Mouse (Mus musculus) midbrain, embryonic 13.5 days (tissue): ENCODE measurements around the gene Smarca2. TPM values are rescaled to one million over a fixed set of nuclear protein-coding genes. Genes with fewer than 3 reads are reported as not detected.

Source experiments
- ATAC-seq: fragments of 200-750 bp; cut with Nextera tagmentation; 2 replicates; pipeline ENCODE4 v1.8.0; 2017; ENCODE audit warnings: mild to moderate bottlenecking, moderate TSS enrichment, moderate library complexity
- H3K27ac ChIP-seq: fragments of 300-500 bp; sonication (generic); 2 replicates; pipeline ENCODE4 v1.5.1; 2015; ENCODE audit warnings: inconsistent platforms, mild to moderate bottlenecking, moderate library complexity
- H3K27me3 ChIP-seq: fragments of 300-500 bp; sonication (generic); 2 replicates; pipeline ENCODE4 v1.6.1; 2015; ENCODE audit warnings: mild to moderate bottlenecking, inconsistent platforms
- H3K36me3 ChIP-seq: fragments of 300-500 bp; sonication (generic); 2 replicates; pipeline ENCODE4 v1.6.1; 2015; ENCODE audit warnings: mild to moderate bottlenecking, inconsistent platforms
- H3K4me1 ChIP-seq: fragments of 300-500 bp; sonication (generic); replicated peaks from 2 replicates; pipeline ENCODE4 v1.6.1; 2015; ENCODE audit warnings: inconsistent platforms
- H3K4me2 ChIP-seq: fragments of 300-500 bp; sonication (generic); replicated peaks from 2 replicates; pipeline ENCODE4 v1.6.1; 2015; ENCODE audit warnings: moderate library complexity, mild to moderate bottlenecking, inconsistent platforms
- H3K4me3 ChIP-seq: fragments of 300-500 bp; sonication (generic); replicated peaks from 2 replicates; pipeline ENCODE4 v1.5.1; 2015; ENCODE audit warnings: mild to moderate bottlenecking, inconsistent platforms
- H3K9ac ChIP-seq: fragments of 300-500 bp; sonication (generic); replicated peaks from 2 replicates; pipeline ENCODE4 v1.6.1; 2015; ENCODE audit warnings: mild to moderate bottlenecking, inconsistent platforms
- H3K9me3 ChIP-seq: fragments of 300-500 bp; sonication (generic); 2 replicates; pipeline ENCODE4 v1.6.1; 2016; ENCODE audit warnings: mild to moderate bottlenecking, inconsistent platforms
- WGBS: fragments of 180-500 bp; shearing (Covaris S2); methylation state at CpG from one replicate; pipeline ENCODE4 v1.1.7; 2015; 5-methylcytosine and 5-hydroxymethylcytosine counted together
- polyA plus RNA-seq: library from polyadenylated mRNA; unstranded; fragments of >200 nt; fragmentation: Nextera tagmentation; extraction: Ambion mirVana; gene quantifications from 2 replicates; pipeline ENCODE4 v1.2.1, GENCODE M21; 2015

Gene Smarca2
- polyA plus RNA-seq, 1 experiment from 2014 or later: 109 TPM

GRCm38 (mm10) chr19:26753266-26753872 is 148.5 kb downstream of the Smarca2 start:
- Histone ChIP-seq H3K9ac (0 out of 2 replicates have a peak overlapping the region, but pooled peaks have one; percentile 19), H3K4me1 (peaks cover 43% of the 10 kb centered on the region), H3K36me3 (peaks cover 6% of the 10 kb centered on the region), H3K4me2 (peak overlapping the region; percentile 23), H3K27ac (no peak overlapping the region), H3K27me3 (no peaks in the 10 kb centered on the region), H3K9me3 (no peaks in the 10 kb centered on the region), H3K4me3 (no peak overlapping the region)
- no peak for ATAC-seq
- WGBS: 70% methylated on average over 7 of the region's 7 CpGs

GRCm38 (mm10) chr19:26754016-26754794 is 149.4 kb downstream of the Smarca2 start:
- peaks cover 48% of the 10 kb centered on the region for H3K4me1 ChIP-seq
- H3K9me3 ChIP-seq: no peaks in the 10 kb centered on the region
- no peak overlapping the region for H3K4me2 ChIP-seq
- 85% methylated on average over 10 of the region's 10 CpGs for WGBS
- no peak for ATAC-seq
- peaks cover 6% of the 10 kb centered on the region for H3K36me3 ChIP-seq
- no peaks in the 10 kb centered on the region for H3K27me3 ChIP-seq
- no peak overlapping the region for H3K4me3 ChIP-seq
- H3K9ac ChIP-seq: no peak overlapping the region
- no peak overlapping the region for H3K27ac ChIP-seq

- no peak overlapping the region for H3K9ac ChIP-seq
- ATAC-seq: no peak
- H3K4me3 ChIP-seq: no peak overlapping the region
- peaks cover 43% of the 10 kb centered on the region for H3K4me1 ChIP-seq
- no peaks in the 10 kb centered on the region for H3K27me3 ChIP-seq
- WGBS: 87% methylated on average over 6 of the region's 6 CpGs
- peaks cover 13% of the 10 kb centered on the region for H3K36me3 ChIP-seq
- no peaks in the 10 kb centered on the region for H3K9me3 ChIP-seq
- no peak overlapping the region for H3K4me2 ChIP-seq
- no peak overlapping the region for H3K27ac ChIP-seq
Observed at GRCm38 (mm10) chr19:26755991-26756390, 151.1 kb downstream of the Smarca2 start.

- 91% methylated on average over 8 of the region's 8 CpGs for WGBS
- no peaks in the 10 kb centered on the region for H3K9me3 ChIP-seq
- H3K27me3 ChIP-seq: no peaks in the 10 kb centered on the region
- no peak for ATAC-seq
- H3K27ac ChIP-seq: no peak overlapping the region
- peaks cover 13% of the 10 kb centered on the region for H3K36me3 ChIP-seq
- H3K4me3 ChIP-seq: no peak overlapping the region
- no peak overlapping the region for H3K4me2 ChIP-seq
- H3K9ac ChIP-seq: no peak overlapping the region
- H3K4me1 ChIP-seq: peaks cover 43% of the 10 kb centered on the region
Observed at GRCm38 (mm10) chr19:26756399-26756798, 151.5 kb downstream of the Smarca2 start.

GRCm38 (mm10) chr19:26758156-26758555 is 153.3 kb downstream of the Smarca2 start:
- H3K9me3 ChIP-seq: no peaks in the 10 kb centered on the region
- WGBS: 78% methylated on average over 8 of the region's 8 CpGs
- H3K27me3 ChIP-seq: no peaks in the 10 kb centered on the region
- H3K36me3 ChIP-seq: peaks cover 13% of the 10 kb centered on the region
- no peak overlapping the region for H3K4me2 ChIP-seq
- H3K27ac ChIP-seq: no peak overlapping the region
- peak overlapping the region; percentile 34; the same call in 1 of the 2 replicates for H3K9ac ChIP-seq
- H3K4me3 ChIP-seq: no peak overlapping the region
- ATAC-seq: no peak
- peaks cover 54% of the 10 kb centered on the region for H3K4me1 ChIP-seq

- WGBS: 85% methylated on average over 7 of the region's 7 CpGs
- no peak for ATAC-seq
- no peak overlapping the region for H3K27ac ChIP-seq
Observed at GRCm38 (mm10) chr19:26758620-26759019, 153.8 kb downstream of the Smarca2 start.

GRCm38 (mm10) chr19:26759295-26759694 is 154.4 kb downstream of the Smarca2 start:
- Histone ChIP-seq H3K27ac (no peak overlapping the region), H3K9ac (no peak overlapping the region), H3K27me3 (no peaks in the 10 kb centered on the region), H3K4me3 (no peak overlapping the region), H3K9me3 (no peaks in the 10 kb centered on the region), H3K4me1 (peaks cover 44% of the 10 kb centered on the region), H3K36me3 (peaks cover 13% of the 10 kb centered on the region), H3K4me2 (no peak overlapping the region)
- 83% methylated on average over 13 of the region's 13 CpGs for WGBS
- no peak for ATAC-seq

More at GRCm38 (mm10) chr19:26758620-26759019, 153.8 kb downstream of the Smarca2 start:
- peaks cover 13% of the 10 kb centered on the region for H3K36me3 ChIP-seq
- H3K4me1 ChIP-seq: peaks cover 51% of the 10 kb centered on the region
- no peaks in the 10 kb centered on the region for H3K9me3 ChIP-seq
- H3K27me3 ChIP-seq: no peaks in the 10 kb centered on the region
- no peak overlapping the region for H3K4me3 ChIP-seq
- H3K9ac ChIP-seq: peak overlapping the region; percentile 34; the same call in 1 of the 2 replicates
- H3K4me2 ChIP-seq: no peak overlapping the region

GRCm38 (mm10) chr19:26761257-26761656 is 156.4 kb downstream of the Smarca2 start:
- peak; percentile 81 for ATAC-seq
- no peak overlapping the region for H3K4me2 ChIP-seq
- H3K9ac ChIP-seq: no peak overlapping the region
- no peaks in the 10 kb centered on the region for H3K9me3 ChIP-seq
- peak overlapping the region; percentile 71 for H3K27ac ChIP-seq
- peaks cover 41% of the 10 kb centered on the region for H3K4me1 ChIP-seq
- H3K4me3 ChIP-seq: no peak overlapping the region
- H3K27me3 ChIP-seq: no peaks in the 10 kb centered on the region
- peaks cover 7% of the 10 kb centered on the region; the same call in 1 of the 2 replicates for H3K36me3 ChIP-seq

- 94% methylated on average over 7 of the region's 7 CpGs for WGBS
- Histone ChIP-seq H3K4me1 (peaks cover 52% of the 10 kb centered on the region), H3K36me3 (no peaks in the 10 kb centered on the region), H3K4me3 (no peak overlapping the region), H3K27ac (no peak overlapping the region), H3K27me3 (no peaks in the 10 kb centered on the region), H3K4me2 (no peak overlapping the region), H3K9ac (no peak overlapping the region), H3K9me3 (no peaks in the 10 kb centered on the region)
- no peak for ATAC-seq
Observed at GRCm38 (mm10) chr19:26765483-26765882, 160.6 kb downstream of the Smarca2 start.

GRCm38 (mm10) chr19:26767454-26767853 is 162.6 kb downstream of the Smarca2 start:
- H3K4me2 ChIP-seq: no peak overlapping the region
- no peaks in the 10 kb centered on the region for H3K9me3 ChIP-seq
- no peak for ATAC-seq
- H3K27me3 ChIP-seq: no peaks in the 10 kb centered on the region
- no peak overlapping the region for H3K4me3 ChIP-seq
- H3K4me1 ChIP-seq: peaks cover 48% of the 10 kb centered on the region
- H3K9ac ChIP-seq: no peak overlapping the region
- peaks cover 10% of the 10 kb centered on the region; the same call in 1 of the 2 replicates for H3K36me3 ChIP-seq
- WGBS: 92% methylated on average over 13 of the region's 13 CpGs
- H3K27ac ChIP-seq: 0 out of 2 replicates have a peak overlapping the region, but pooled peaks have one; percentile 0

- 94% methylated on average over 6 of the region's 6 CpGs for WGBS
- no peak overlapping the region for H3K9ac ChIP-seq
Observed at GRCm38 (mm10) chr19:26767941-26768340, 163.1 kb downstream of the Smarca2 start.

GRCm38 (mm10) chr19:26768846-26769245 is 164.0 kb downstream of the Smarca2 start:
- Histone ChIP-seq H3K4me3 (no peak overlapping the region), H3K4me1 (peaks cover 44% of the 10 kb centered on the region), H3K27me3 (no peaks in the 10 kb centered on the region), H3K9ac (no peak overlapping the region), H3K27ac (peak overlapping the region; percentile 99), H3K4me2 (no peak overlapping the region), H3K36me3 (peaks cover 16% of the 10 kb centered on the region; the same call in 1 of the 2 replicates), H3K9me3 (no peaks in the 10 kb centered on the region)
- ATAC-seq: no peak
- 76% methylated on average over 5 of the region's 5 CpGs for WGBS

More at GRCm38 (mm10) chr19:26767941-26768340, 163.1 kb downstream of the Smarca2 start:
- ATAC-seq: no peak
- Histone ChIP-seq H3K4me3 (no peak overlapping the region), H3K36me3 (peaks cover 15% of the 10 kb centered on the region; the same call in 1 of the 2 replicates), H3K4me2 (no peak overlapping the region), H3K4me1 (peaks cover 46% of the 10 kb centered on the region), H3K27me3 (no peaks in the 10 kb centered on the region), H3K27ac (peak overlapping the region; percentile 99; the same call in 1 of the 2 replicates), H3K9me3 (no peaks in the 10 kb centered on the region)
